Mouse (Mus musculus) layer of hippocampus, postnatal 36 days (tissue): ENCODE results near the gene Thada. TPM values are rescaled to one million over a fixed set of nuclear protein-coding genes. Genes with fewer than 3 reads are reported as not detected.

ENCODE experiments used
- DNase-seq, 2 experiments: peaks; one replicate each; pipeline ENCODE4 v3.0.0; 2022
- total RNA-seq, 2 experiments: library from RNA; stranded (reverse); gene quantifications; 2 replicates each; pipeline ENCODE4 v1.2.3; 2021

Gene Thada
- 10 to 100 TPM; 14.7 to 17.3 TPM for total RNA-seq

DNA sequence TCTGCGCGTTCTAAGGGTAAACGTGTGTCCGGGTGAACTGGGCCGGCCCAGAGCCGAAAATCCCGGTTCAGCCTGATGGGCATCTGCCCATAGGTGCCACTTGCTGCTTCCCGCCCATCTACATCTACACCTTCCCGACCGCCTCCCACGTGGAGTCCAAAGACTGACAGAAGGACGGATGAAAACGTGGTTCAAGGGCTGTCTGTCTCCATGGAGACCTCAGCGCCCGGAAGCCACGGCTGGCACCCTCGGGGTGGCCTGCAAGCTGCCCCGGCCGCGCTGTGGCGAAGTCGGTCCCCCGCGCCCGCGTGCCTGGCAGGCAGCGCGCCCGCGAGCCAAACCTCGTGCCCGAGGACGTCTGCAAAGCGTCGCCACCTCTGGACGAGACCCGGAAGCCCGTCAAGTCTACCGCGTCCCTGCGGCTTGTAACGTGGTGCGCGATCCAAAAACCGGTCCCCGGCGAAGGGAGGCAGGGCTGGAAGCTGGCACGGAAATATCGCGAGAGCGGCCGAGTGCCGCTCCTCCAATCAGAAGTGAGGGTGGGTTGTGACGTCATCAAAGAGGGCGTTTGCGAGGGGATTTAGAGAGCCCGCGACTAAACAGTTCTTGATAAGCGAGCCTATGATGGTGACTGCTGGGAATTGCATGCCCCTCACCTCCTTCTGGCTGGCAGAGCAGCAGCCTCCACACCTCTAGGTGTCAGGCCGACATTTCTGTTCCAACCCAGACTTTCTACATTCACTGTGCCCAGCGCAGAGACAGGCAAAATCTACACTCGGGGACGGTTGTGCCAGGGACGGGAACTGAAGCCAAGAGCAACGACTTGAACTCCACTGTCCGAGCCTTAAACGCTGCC lies at the start of gene Thada:
TSS of gene Thada (minus strand) at position 453 of the 856 bp plus-strand sequence.
- DNase-seq = peak; percentile 96 to 98

- DNase-seq = peak in 1 of 2 experiments; percentile 10
These were observed 46.6 kb upstream of the Thada start for GRCm38 (mm10) chr17:84512516-84513085.

- DNase-seq = peak; percentile 76 to 80
These were observed 45.9 kb upstream of the Thada start, which contains the start of gene Plekhh2 for GRCm38 (mm10) chr17:84511682-84512515. Plekhh2 (plus strand) TSS chr17:84511895.

DNA sequence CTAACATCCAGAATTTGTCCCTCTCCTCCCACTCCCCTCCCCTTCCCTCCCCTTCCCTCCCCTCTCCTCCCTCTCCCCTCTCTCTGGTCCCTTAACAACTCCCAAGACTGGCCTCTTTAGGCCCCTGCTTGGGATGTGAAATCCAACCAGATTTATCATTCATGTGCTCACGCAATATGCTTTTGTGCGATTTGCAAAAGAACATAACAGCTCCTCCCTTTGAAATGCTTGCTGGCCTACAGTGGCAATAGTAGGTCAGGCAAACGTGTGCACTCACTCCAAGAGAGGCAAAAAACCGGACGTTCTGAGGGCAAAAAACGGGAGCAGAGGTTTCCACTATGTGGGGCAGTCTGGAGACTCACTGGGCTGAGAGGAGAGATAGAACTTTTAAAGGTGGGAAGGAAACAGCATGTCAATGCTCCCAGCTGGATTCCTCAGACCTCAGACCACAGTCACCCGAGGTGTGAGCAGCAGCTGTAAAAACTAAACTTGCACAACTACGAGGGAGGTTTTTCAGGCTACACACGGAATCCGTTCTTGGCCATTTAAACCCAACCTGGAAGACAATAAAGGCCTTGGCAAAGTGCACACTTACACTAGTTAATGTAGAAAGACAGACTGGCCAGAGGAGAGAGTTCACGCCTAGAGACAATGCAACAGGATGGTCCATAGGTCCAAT lies 45.1 kb upstream of the Thada start:
- DNase-seq = no peak

GRCm38 (mm10) chr17:84510355-84510754 lies 44.4 kb upstream of the Thada start:
- DNase-seq = peak; percentile 42 to 60

GRCm38 (mm10) chr17:84509176-84509575 lies 43.2 kb upstream of the Thada start:
- DNase-seq = no peak

- no peak for DNase-seq
These were observed 42.7 kb upstream of the Thada start for GRCm38 (mm10) chr17:84508736-84509135.

GRCm38 (mm10) chr17:84505922-84506321 lies 39.9 kb upstream of the Thada start:
- no peak for DNase-seq

GRCm38 (mm10) chr17:84502341-84502740 lies 36.3 kb upstream of the Thada start:
- DNase-seq = no peak

- no peak for DNase-seq
These were observed 32.6 kb upstream of the Thada start for GRCm38 (mm10) chr17:84498639-84499038.

DNA sequence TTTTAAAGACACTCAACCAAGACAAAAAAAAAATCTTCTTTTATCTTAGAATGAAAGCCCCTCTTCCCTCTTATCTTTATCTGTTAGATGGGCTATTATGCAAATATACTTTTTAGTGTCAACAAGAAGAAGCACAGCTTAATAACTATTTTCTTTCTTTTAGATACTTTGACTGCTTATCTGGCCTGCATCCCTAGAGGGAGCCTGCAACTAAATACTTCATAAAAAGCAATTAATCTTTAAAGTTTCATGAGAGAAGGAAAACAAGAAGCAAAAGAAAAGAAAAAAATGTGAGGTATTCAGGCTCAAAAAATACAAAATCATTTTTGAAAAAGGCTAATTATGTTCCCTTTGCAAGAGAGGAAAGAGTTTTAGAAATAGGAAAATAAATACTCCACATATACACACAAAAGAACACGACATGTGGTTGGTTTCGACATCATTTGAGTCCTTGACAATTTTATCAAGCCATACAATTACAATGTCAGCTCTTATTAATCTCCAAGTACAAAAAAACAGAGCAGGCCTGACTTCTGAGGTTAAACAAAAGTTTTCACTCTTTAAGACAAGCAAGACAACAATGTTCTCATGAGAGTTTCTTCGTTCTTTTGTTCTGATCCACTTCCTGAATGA lies 32.1 kb upstream of the Thada start:
- DNase-seq = no peak

DNA sequence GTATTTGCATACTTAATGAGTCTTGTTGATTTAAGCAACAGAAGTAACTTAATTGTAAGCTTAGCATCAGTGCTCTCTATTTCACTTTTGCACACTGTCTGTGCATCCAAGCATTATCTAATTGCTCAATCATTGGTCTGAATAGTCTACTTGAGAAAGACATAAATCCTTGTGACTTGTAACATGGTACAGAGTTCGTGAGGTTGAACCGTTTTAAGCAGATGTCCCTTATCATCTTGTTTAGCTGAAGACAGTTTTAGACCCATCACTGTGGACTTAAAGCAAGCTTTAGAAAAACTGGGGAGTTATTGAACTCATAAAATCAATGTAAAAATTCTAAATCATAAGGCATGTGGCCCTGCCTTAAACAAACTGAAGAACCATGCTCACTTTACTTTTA lies 31.6 kb upstream of the Thada start:
- DNase-seq = no peak

- no peak for DNase-seq
These were observed 31.0 kb upstream of the Thada start for GRCm38 (mm10) chr17:84497026-84497425.

- DNase-seq = no peak
These were observed 26.4 kb upstream of the Thada start for GRCm38 (mm10) chr17:84492255-84492880.

GRCm38 (mm10) chr17:84487415-84487814 lies 21.4 kb upstream of the Thada start:
- no peak for DNase-seq

DNA sequence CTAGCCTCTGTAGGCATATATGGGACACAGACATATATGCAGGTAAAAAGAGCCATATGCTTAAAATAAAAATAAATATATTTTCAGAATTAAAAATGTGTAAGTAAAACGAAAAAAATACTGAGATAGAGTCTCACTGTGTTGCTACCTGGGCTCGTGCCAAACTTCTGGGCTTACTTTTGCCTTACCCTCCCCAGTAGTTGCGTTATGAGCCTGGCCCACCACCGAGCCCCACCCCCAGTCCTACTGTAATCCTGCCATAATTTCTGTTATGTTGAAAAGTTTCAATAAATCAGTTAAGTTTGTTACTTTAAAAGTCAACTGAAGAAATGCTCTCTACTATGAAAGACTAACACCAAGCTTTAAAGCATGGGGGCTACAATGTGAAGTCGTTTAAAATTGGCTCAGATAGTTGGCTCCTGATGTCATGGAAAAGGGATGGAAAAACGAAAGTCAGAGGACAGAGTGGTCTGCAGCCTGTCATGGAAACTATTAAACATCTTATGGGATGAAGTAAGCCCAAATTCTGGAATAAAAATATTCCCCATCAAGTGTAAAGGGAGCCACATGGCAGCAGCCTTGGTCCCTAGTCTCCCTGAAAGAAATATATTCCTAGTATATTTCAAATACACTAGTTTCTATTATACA lies 17.8 kb upstream of the Thada start:
- DNase-seq = no peak

GRCm38 (mm10) chr17:84482831-84483230 lies 16.8 kb upstream of the Thada start:
- DNase-seq = no peak

- no peak for DNase-seq
These were observed 14.7 kb upstream of the Thada start for GRCm38 (mm10) chr17:84480464-84481355.

DNA sequence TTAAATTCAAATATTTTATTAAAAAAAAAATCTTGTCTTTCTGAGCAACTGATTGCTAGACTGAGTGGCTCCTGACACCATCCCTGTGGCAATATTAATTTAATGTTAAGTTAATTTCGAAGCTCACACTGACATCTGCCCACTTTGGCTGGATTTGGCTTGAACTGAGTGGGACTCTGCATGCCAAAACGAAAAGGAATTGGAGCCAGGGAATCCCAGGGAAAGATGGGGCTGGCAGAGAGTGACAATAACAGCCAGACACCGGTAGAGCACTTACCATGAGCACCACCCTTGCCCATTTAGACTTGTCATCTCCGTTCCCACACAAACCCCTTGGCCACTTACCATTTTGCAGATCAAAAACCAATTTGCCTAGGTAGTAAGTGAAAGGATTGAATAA lies 12.3 kb upstream of the Thada start:
- DNase-seq = no peak

GRCm38 (mm10) chr17:84477176-84477575 lies 11.2 kb upstream of the Thada start:
- no peak for DNase-seq
